Mouse (Mus musculus) embryonic facial prominence, embryonic 14.5 days (tissue): ENCODE results near the gene Clpb. TPM values are rescaled to one million over a fixed set of nuclear protein-coding genes. Genes with fewer than 3 reads are reported as not detected.

Source experiments
- ATAC-seq: fragments of 200-750 bp; cut with Nextera tagmentation; 2 replicates; pipeline ENCODE4 v1.8.0; 2017; ENCODE audit warnings: low read depth, moderate number of reproducible peaks, moderate TSS enrichment
- DNase-seq: peaks from one replicate; pipeline ENCODE4 v3.0.0-alpha.2; 2015; ENCODE audit warnings: low spot score
- H3K27ac ChIP-seq: fragments of 300-500 bp; sonication (generic); replicated peaks from 2 replicates; pipeline ENCODE4 v1.5.1; 2014; ENCODE audit warnings: low read depth, mild to moderate bottlenecking, low read length, moderate library complexity
- H3K27me3 ChIP-seq: fragments of 300-500 bp; sonication (generic); replicated peaks from 2 replicates; pipeline ENCODE4 v1.6.1; 2014; ENCODE audit warnings: low read length; ENCODE audit not compliant: control insufficient read depth, insufficient read depth
- H3K36me3 ChIP-seq: fragments of 300-500 bp; sonication (generic); 2 replicates; pipeline ENCODE4 v1.6.1; 2014; ENCODE audit warnings: low read length, mixed read lengths; ENCODE audit not compliant: control insufficient read depth, insufficient read depth
- H3K4me1 ChIP-seq: fragments of 300-500 bp; sonication (generic); 2 replicates; pipeline ENCODE4 v1.6.1; 2014; ENCODE audit warnings: antibody characterized with exemption, low read length; ENCODE audit not compliant: control insufficient read depth, insufficient read depth
- H3K4me2 ChIP-seq: fragments of 300-500 bp; sonication (generic); 2 replicates; pipeline ENCODE4 v1.6.1; 2014; ENCODE audit warnings: low read depth, mild to moderate bottlenecking, low read length, moderate library complexity, mixed read lengths
- H3K4me3 ChIP-seq: fragments of 300-500 bp; sonication (generic); 2 replicates; pipeline ENCODE4 v1.5.1; 2014; ENCODE audit warnings: low read depth, mild to moderate bottlenecking, low read length
- H3K9ac ChIP-seq: fragments of 300-500 bp; sonication (generic); 2 replicates; pipeline ENCODE4 v1.6.1; 2014; ENCODE audit warnings: low read depth, mild to moderate bottlenecking, low read length, moderate library complexity, mixed read lengths
- H3K9me3 ChIP-seq: fragments of 300-500 bp; sonication (generic); 2 replicates; pipeline ENCODE4 v1.6.1; 2016; ENCODE audit warnings: low read length; ENCODE audit not compliant: control insufficient read depth
- WGBS: fragments of 180-500 bp; shearing (Covaris S2); extraction: QIAGEN DNeasy Blood & Tissue Kit; methylation state at CpG from one replicate; pipeline ENCODE4 v1.1.7; 2014; 5-methylcytosine and 5-hydroxymethylcytosine counted together
- polyA plus RNA-seq: library from polyadenylated mRNA; unstranded; fragments of >200 nt; fragmentation: Nextera tagmentation; extraction: Ambion mirVana; gene quantifications from 2 replicates; pipeline ENCODE4 v1.2.1, GENCODE M21; 2014

Gene Clpb
- polyA plus RNA-seq, 1 experiment from 2014 or later = 37.5 TPM

DNA sequence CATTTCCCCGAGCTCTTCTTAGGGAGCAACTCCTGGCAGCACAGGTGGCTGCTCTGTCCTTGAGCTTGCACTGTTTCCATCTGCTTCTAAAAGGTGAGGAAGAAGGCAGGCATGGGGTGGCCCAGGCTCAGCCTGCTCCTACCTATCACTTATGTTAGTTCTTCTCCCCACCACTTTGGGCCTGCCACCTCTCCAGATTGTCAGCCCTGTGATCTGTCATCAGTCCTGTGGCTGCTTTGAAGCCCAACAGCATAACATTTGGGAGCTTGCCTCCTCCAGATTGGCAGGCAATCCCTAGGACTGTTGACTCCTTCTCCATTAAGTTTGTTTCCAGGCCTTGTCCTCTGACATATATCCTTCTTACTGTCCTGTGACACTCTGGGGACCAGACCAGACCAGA, 108.2 kb downstream of the Clpb start:
- Histone ChIP-seq H3K4me3 (no peak overlapping the region), H3K27me3 (no peaks in the 10 kb centered on the region), H3K4me2 (no peak overlapping the region), H3K9ac (no peak overlapping the region), H3K36me3 (peaks cover 11% of the 10 kb centered on the region; the same call in 1 of the 2 replicates), H3K4me1 (peaks cover 14% of the 10 kb centered on the region), H3K9me3 (no peaks in the 10 kb centered on the region), H3K27ac (no peak overlapping the region)
- ATAC-seq (no peak), DNase-seq (no peak)
- WGBS = 68% methylated on average over 1 of the region's 1 CpGs

DNA sequence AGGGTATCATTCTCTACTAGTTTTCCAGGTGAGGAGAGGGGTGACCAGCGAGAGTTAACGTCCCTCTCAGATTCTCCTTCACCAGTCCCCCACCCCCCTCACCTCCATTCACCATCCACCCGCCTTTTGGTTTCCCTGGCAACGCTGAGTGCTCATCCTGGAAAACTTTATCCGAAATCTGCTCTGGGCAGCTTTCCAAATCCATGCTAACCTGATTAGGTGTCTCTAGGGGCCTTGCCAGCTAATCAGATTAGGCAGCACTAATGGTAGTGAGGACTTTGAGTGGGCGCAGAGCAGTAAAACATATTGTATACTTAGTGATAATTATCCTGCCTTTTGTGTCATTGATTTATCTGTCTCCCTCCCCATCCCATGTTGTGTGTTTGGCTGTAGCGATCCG, 109.3 kb downstream of the Clpb start:
- Histone ChIP-seq H3K9ac (no peak overlapping the region), H3K27ac (no peak overlapping the region), H3K36me3 (peaks cover 11% of the 10 kb centered on the region; the same call in 1 of the 2 replicates), H3K9me3 (no peaks in the 10 kb centered on the region), H3K4me1 (peaks cover 14% of the 10 kb centered on the region), H3K27me3 (no peaks in the 10 kb centered on the region), H3K4me2 (no peak overlapping the region), H3K4me3 (no peak overlapping the region)
- DNase-seq (peak; percentile 77), ATAC-seq (peak; percentile 74)
- WGBS = 34% methylated on average over 8 of the region's 8 CpGs

DNA sequence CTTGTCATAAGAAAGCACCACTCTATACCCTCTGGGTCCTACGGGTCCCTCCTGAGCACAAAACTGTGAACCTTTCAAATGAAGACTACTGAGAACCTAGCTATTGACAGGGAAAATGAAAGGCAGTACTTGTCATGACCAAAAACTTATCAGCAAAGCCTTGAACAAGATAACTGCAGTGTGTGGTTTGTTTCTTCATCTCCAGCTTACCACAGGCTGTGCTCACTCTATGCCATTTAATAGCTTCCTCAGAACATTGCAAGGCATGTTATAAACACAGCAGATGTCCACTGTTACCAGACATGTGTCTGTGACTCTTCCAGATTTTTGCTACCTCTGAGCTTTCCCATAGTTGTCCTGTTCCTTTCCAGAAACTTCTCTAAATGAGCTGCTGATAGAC, 113.6 kb downstream of the Clpb start:
- Histone ChIP-seq H3K9me3 (no peaks in the 10 kb centered on the region), H3K4me3 (no peak overlapping the region), H3K4me1 (peaks cover 7% of the 10 kb centered on the region), H3K9ac (no peak overlapping the region), H3K36me3 (peaks cover 30% of the 10 kb centered on the region), H3K27ac (no peak overlapping the region), H3K4me2 (no peak overlapping the region), H3K27me3 (no peaks in the 10 kb centered on the region)
- WGBS = 97% methylated on average over 1 of the region's 1 CpGs
- no peak for ATAC-seq
- no peak for DNase-seq

DNA sequence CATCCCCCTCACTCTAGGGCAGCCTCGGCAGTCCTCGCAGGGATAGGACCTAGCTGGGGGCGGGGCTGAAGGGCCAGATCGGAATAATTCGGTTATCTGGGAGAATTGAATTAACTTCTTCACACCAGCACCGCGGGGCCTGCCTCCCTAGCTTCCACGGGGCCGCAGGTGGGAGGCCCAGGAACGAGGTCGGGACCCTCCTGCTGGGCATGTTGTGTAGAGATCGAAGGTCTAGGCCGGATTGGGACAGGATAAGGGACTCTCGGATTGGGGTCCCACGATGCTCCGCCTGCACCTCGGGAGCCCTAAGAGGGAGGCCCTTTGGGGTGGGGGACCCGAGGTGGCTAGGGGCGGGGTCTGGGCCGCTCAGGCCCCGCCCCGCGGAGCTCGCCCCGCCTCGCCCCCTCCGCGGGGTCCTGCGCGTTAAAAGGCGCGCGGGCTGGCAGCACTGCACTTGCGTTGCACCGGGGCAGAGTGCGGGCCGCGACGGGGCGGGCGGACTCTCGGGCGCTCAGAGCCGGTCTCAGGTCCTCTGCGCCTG, 154.5 kb downstream of the Clpb start, which contains the start of gene Phox2a:
Gene Phox2a (plus strand): TSS at position 453 of the 541 bp plus-strand sequence.
- Histone ChIP-seq H3K36me3 (peaks cover 2% of the 10 kb centered on the region; the same call in 1 of the 2 replicates), H3K9ac (peak within 1 kb of the TSS; percentile 46; the same call in 1 of the 2 replicates), H3K9me3 (no peaks in the 10 kb centered on the region), H3K27ac (no peak within 1 kb of the TSS), H3K4me1 (peaks cover 22% of the 10 kb centered on the region), H3K4me3 (peak within 1 kb of the TSS; percentile 29), H3K4me2 (peak within 1 kb of the TSS; percentile 51), H3K27me3 (peaks cover 71% of the 10 kb centered on the region)
- WGBS = 1% methylated on average over 30 of the region's 45 CpGs
- ATAC-seq (peak; percentile 10; the same call in 1 of the 2 replicates), DNase-seq (no peak)

DNA sequence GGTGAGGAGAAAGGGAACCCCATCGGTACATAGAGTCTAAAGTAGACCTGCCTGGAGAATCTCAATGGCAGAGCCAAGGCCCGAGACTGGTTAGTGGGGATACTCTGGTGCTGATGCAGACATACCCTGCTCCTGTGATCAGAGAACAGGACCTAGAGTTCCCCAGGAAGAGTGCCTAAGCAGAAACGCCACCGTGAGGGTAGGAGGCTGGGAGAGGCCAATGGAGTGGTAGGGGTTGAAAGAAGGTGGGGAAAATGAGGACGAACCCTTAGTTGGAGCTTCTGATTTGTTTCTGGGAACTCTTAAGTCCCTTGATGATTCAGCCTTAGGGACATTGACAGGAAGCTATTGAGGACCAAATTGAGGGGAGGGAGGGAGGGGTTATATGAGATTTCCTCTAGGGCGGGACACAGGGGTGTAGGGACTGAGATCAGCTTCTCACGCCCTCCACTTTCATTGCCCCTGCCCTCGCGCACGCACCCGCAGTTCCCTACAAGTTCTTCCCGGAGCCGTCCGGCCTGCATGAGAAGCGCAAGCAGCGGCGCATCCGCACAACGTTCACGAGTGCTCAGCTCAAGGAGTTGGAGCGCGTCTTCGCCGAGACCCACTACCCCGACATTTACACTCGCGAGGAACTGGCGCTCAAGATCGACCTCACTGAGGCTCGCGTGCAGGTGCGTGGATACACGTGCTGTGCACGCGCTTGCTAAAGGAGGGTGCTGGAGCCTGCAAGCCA, 157.0 kb downstream of the Clpb start:
- Histone ChIP-seq H3K4me1 (peaks cover 22% of the 10 kb centered on the region), H3K4me3 (peak overlapping the region; percentile 47), H3K36me3 (peaks cover 27% of the 10 kb centered on the region), H3K9ac (0 out of 2 replicates have a peak overlapping the region, but pooled peaks have one; percentile 65), H3K27ac (no peak overlapping the region), H3K27me3 (peaks cover 80% of the 10 kb centered on the region), H3K9me3 (no peaks in the 10 kb centered on the region), H3K4me2 (peak overlapping the region; percentile 85)
- ATAC-seq (no peak), DNase-seq (peak; percentile 35)
- 2% methylated on average over 35 of the region's 35 CpGs for WGBS

DNA sequence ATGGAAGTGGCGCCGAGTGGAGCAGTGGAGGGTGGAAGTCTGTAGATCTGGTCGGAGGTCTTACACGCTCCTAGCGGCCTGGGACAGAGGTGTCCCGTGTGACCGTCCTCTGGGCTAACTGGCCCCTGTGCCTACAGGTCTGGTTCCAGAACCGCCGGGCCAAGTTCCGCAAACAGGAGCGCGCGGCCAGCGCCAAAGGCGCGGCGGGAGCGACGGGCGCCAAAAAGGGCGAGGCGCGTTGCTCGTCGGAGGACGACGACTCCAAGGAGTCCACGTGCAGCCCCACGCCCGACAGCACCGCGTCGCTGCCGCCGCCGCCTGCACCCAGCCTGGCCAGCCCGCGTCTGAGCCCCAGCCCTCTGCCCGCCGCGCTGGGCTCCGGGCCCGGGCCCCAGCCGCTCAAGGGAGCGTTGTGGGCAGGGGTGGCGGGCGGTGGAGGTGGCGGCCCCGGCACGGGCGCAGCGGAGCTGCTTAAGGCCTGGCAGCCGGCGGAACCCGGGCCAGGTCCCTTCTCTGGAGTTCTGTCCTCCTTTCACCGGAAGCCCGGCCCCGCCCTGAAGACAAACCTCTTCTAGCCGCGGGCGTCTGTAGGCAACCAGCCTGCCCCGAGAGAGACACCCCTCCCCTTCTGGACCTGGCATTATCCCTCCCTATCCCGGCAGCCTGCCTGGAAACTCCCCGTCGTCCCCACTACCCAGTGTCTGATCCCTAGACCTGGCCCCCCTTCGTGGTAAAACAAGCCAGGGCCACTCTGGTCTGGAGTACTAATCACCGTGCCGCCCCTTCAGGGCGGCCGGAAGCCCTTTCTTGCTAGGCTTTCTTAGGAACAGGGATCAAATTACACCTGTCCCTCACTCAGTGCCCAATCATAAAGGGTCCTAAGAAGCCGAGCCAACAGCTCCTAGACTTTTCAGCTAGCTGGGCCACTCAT, 158.4 kb downstream of the Clpb start:
- H3K27ac ChIP-seq = no peak overlapping the region
- peak; percentile 65 for ATAC-seq
- 0% methylated on average over 17 of the region's 71 CpGs for WGBS

DNA sequence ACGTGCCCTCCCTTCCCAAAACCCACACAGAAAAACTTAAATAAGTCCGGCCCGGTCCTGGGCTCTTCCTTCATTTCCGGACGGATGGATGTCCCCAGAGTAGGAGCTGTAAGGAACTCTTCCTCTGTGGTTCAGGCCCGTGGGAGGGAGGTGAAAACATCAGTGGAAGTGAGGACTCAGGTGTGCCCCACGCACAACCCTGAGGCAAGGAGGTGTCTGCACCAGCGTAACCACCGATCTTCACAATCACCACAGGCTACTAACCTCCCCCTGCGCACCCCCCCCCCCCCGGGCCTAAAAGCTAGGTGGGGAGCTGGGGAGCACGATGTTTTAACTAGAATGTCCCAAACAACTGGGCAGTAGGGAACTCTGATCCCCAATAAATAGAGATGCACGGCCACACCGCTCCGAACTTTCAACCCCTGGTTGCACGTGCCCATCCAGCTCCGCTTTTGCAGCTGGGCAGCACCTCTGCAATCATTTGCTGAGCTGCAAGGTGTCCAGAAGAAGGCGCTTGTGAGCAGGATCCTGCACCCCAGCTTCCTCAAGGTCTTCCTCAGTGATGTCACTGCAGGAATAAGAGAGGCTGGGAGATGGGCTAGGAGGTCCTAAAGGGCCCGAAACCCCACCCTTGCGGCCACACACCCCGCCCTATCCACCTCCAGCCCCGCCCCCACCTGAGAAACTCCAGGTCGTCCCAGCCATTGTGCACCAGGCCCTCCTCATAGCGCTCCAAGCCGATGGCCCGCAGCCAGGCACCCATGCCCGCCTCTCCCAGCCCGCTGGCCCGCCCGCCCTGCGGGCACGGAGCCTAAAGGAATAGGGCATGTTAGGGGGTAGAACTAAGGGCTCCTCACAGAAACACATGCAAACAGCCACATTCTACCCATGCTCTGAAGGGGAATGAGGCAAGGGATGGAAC, 159.7 kb downstream of the Clpb start:
- H3K9me3 ChIP-seq = no peaks in the 10 kb centered on the region
- ATAC-seq (peak; percentile 23; the same call in 1 of the 2 replicates), DNase-seq (peak; percentile 62)
- H3K27me3 ChIP-seq = peaks cover 57% of the 10 kb centered on the region
- WGBS = 36% methylated on average over 28 of the region's 32 CpGs
- 0 out of 2 replicates have a peak overlapping the region, but pooled peaks have one; percentile 5 for H3K9ac ChIP-seq
- no peak overlapping the region for H3K4me3 ChIP-seq
- peaks cover 53% of the 10 kb centered on the region for H3K36me3 ChIP-seq
- no peak overlapping the region for H3K27ac ChIP-seq
- peaks cover 19% of the 10 kb centered on the region for H3K4me1 ChIP-seq
- no peak overlapping the region for H3K4me2 ChIP-seq

More for the DNA sequence above, 158.4 kb downstream of the Clpb start:
- Histone ChIP-seq H3K4me3 (peak overlapping the region; percentile 47), H3K9me3 (no peaks in the 10 kb centered on the region), H3K4me1 (peaks cover 22% of the 10 kb centered on the region), H3K36me3 (peaks cover 41% of the 10 kb centered on the region), H3K9ac (peak overlapping the region; percentile 65), H3K4me2 (peak overlapping the region; percentile 85), H3K27me3 (peaks cover 70% of the 10 kb centered on the region)
- DNase-seq = peak; percentile 79
